Mouse (Mus musculus): ENCODE data around the gene Dusp15. TPM values are rescaled to one million over a fixed set of nuclear protein-coding genes. Genes with fewer than 3 reads are reported as not detected.
A peak's percentile ranks its signal among the peaks of the same experiment; 100 is the strongest.

The Dusp15 gene
- polyA plus RNA-seq, 1 experiment from 2014 or later, result 12.6 TPM

- ATAC-seq (ENCODE audit: low read depth), result no peak
- H3K27me3 ChIP-seq (ENCODE audit: control insufficient read depth, insufficient read depth, low read length), result no peaks in the 10 kb centered on the region
- H3K4me3 ChIP-seq (ENCODE audit: low read depth, low read length), result no peak overlapping the region
- WGBS, result 75% methylated on average over 9 of the region's 9 CpGs
- no peak overlapping the region for H3K9ac ChIP-seq (replicated peaks; ENCODE audit: low read depth, low read length)
- H3K4me2 ChIP-seq (ENCODE audit: low read depth, low read length), result no peak overlapping the region
- no peaks in the 10 kb centered on the region for H3K9me3 ChIP-seq (ENCODE audit: control insufficient read depth, low read length)
- H3K36me3 ChIP-seq (ENCODE audit: control insufficient read depth, insufficient read depth, low read length), result no peaks in the 10 kb centered on the region
- no peak overlapping the region for H3K27ac ChIP-seq (ENCODE audit: low read depth, low read length)
- H3K4me1 ChIP-seq (ENCODE audit: control insufficient read depth, insufficient read depth, low read length), result no peaks in the 10 kb centered on the region
These were observed 24.6 kb downstream of the Dusp15 start for GRCm38 (mm10) chr2:152926896-152927295.

DNA sequence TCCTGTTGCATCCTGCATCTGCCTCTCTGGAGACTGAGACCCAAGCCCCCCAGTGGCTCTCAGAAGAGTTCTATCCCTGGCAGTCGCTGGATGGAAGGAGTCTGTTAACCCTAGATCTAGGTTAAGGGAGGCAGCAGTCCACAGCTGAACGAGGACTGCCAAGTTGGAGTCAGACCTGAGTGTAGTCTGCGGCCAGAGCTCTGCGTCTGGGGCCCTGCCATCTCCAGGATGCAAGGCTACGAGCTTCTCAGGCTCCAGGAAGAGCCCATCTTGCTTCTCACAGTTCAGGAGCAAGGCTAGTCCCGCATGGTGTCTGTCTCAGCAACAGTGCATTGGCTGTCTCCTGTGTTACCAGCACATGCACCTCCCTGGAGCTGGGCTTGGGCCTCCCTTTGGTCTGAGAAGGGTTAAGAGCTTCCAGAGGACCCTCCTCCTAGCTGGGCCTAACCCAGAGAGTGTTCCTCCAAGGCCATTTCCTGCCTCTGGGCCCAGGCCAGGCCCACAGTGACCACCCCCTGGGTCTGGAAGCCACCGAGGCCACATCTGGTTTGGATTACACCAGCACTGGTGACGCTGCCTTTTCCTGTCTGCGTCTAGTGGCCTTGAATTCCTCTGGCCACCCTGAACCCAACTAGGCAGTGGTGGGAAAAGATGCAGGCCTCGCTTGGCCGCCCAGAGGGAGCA is 26.2 kb downstream of the Dusp15 start:
- 68% methylated on average over 11 of the region's 11 CpGs for WGBS
- Histone ChIP-seq H3K9ac (replicated peaks; ENCODE audit: low read depth, low read length) (no peak overlapping the region), H3K36me3 (ENCODE audit: control insufficient read depth, insufficient read depth, low read length) (no peaks in the 10 kb centered on the region), H3K27me3 (ENCODE audit: control insufficient read depth, insufficient read depth, low read length) (no peaks in the 10 kb centered on the region), H3K9me3 (ENCODE audit: control insufficient read depth, low read length) (no peaks in the 10 kb centered on the region), H3K4me3 (ENCODE audit: low read depth, low read length) (no peak overlapping the region), H3K27ac (ENCODE audit: low read depth, low read length) (no peak overlapping the region), H3K4me2 (ENCODE audit: low read depth, low read length) (no peak overlapping the region), H3K4me1 (ENCODE audit: control insufficient read depth, insufficient read depth, low read length) (no peaks in the 10 kb centered on the region)
- ATAC-seq (ENCODE audit: low read depth), result peak; percentile 14; the same call in 1 of the 2 replicates

DNA sequence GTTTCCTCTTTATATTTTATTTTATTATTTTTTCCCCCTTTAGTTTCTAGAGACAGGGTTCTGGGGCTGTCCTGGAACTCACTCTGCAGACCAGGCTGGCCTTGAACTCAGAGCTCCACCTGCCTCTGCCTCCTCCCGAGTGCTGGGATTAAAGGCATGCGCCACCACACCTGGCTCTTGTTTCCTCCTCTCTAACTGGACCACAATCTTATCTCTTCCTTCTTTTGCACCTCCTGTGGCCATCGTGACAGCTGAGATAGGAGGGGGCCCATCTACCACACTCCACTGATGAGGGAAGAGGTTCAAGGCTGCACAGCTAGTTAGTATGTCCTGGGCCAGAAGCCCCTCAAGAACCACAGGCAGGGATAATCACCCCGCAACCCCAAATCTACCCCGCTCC is 27.0 kb downstream of the Dusp15 start:
- Histone ChIP-seq H3K4me3 (ENCODE audit: low read depth, low read length) (no peak overlapping the region), H3K36me3 (ENCODE audit: control insufficient read depth, insufficient read depth, low read length) (no peaks in the 10 kb centered on the region), H3K9me3 (ENCODE audit: control insufficient read depth, low read length) (no peaks in the 10 kb centered on the region), H3K27ac (ENCODE audit: low read depth, low read length) (no peak overlapping the region), H3K9ac (replicated peaks; ENCODE audit: low read depth, low read length) (no peak overlapping the region), H3K4me1 (ENCODE audit: control insufficient read depth, insufficient read depth, low read length) (no peaks in the 10 kb centered on the region), H3K27me3 (ENCODE audit: control insufficient read depth, insufficient read depth, low read length) (no peaks in the 10 kb centered on the region), H3K4me2 (ENCODE audit: low read depth, low read length) (no peak overlapping the region)
- 88% methylated on average over 5 of the region's 5 CpGs for WGBS
- ATAC-seq (ENCODE audit: low read depth), result no peak

DNA sequence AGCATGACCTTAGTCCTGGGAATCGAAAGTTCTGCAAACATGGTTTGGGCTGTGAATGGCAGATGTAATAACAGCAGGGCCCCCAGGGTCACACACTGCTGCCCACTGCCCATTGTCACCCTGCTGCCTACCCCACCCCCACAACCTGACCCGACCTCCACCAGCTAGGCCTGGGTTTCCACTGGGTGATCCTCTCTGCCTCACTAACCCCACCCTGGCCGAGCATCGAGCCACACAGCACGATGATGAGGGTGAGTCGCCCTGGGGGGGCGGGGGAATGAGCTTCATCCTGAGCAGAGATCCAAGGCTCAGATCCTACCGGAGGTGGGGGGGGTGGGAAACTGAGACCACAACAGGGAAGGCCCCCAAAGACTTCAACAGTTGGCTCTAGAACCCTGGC is 27.4 kb downstream of the Dusp15 start:
- Histone ChIP-seq H3K27me3 (ENCODE audit: control insufficient read depth, insufficient read depth, low read length) (no peaks in the 10 kb centered on the region), H3K4me1 (ENCODE audit: control insufficient read depth, insufficient read depth, low read length) (no peaks in the 10 kb centered on the region), H3K9ac (replicated peaks; ENCODE audit: low read depth, low read length) (no peak overlapping the region), H3K36me3 (ENCODE audit: control insufficient read depth, insufficient read depth, low read length) (no peaks in the 10 kb centered on the region), H3K4me2 (ENCODE audit: low read depth, low read length) (no peak overlapping the region), H3K9me3 (ENCODE audit: control insufficient read depth, low read length) (no peaks in the 10 kb centered on the region), H3K27ac (ENCODE audit: low read depth, low read length) (no peak overlapping the region), H3K4me3 (ENCODE audit: low read depth, low read length) (no peak overlapping the region)
- 64% methylated on average over 8 of the region's 8 CpGs for WGBS
- no peak for ATAC-seq (ENCODE audit: low read depth)

DNA sequence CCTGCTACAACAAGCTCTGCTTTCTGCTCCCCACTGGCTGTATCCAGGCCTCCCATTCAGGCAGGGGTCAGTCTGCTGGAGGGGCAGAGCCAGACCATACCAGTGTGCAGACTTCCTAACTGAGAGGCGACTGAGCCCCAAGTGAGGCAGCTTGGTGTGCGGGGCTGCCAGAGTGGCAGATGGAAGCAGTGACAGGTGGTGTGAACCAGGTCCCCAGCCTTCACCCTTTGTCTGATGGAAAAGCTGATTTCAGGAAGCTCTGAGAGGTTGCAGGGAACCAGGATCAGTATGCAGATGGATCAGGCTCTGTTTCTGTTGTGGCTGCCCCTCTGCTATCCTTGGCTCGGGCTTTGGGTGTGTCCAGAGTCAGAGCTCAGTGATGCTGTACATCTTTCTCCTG is 27.9 kb downstream of the Dusp15 start:
- Histone ChIP-seq H3K27ac (ENCODE audit: low read depth, low read length) (no peak overlapping the region), H3K9ac (replicated peaks; ENCODE audit: low read depth, low read length) (no peak overlapping the region), H3K4me1 (ENCODE audit: control insufficient read depth, insufficient read depth, low read length) (no peaks in the 10 kb centered on the region), H3K27me3 (ENCODE audit: control insufficient read depth, insufficient read depth, low read length) (no peaks in the 10 kb centered on the region), H3K9me3 (ENCODE audit: control insufficient read depth, low read length) (no peaks in the 10 kb centered on the region), H3K4me2 (ENCODE audit: low read depth, low read length) (no peak overlapping the region), H3K4me3 (ENCODE audit: low read depth, low read length) (no peak overlapping the region), H3K36me3 (ENCODE audit: control insufficient read depth, insufficient read depth, low read length) (no peaks in the 10 kb centered on the region)
- no peak for ATAC-seq (ENCODE audit: low read depth)
- WGBS, result 87% methylated on average over 3 of the region's 3 CpGs

GRCm38 (mm10) chr2:152922376-152922775 is 29.1 kb downstream of the Dusp15 start:
- no peak for ATAC-seq (ENCODE audit: low read depth)
- Histone ChIP-seq H3K4me1 (ENCODE audit: control insufficient read depth, insufficient read depth, low read length) (no peaks in the 10 kb centered on the region), H3K36me3 (ENCODE audit: control insufficient read depth, insufficient read depth, low read length) (no peaks in the 10 kb centered on the region), H3K4me3 (ENCODE audit: low read depth, low read length) (no peak overlapping the region), H3K9ac (replicated peaks; ENCODE audit: low read depth, low read length) (no peak overlapping the region), H3K9me3 (ENCODE audit: control insufficient read depth, low read length) (no peaks in the 10 kb centered on the region), H3K4me2 (ENCODE audit: low read depth, low read length) (no peak overlapping the region), H3K27ac (ENCODE audit: low read depth, low read length) (no peak overlapping the region), H3K27me3 (ENCODE audit: control insufficient read depth, insufficient read depth, low read length) (no peaks in the 10 kb centered on the region)
- 36% methylated on average over 7 of the region's 7 CpGs for WGBS

GRCm38 (mm10) chr2:152917671-152918070 is 33.8 kb downstream of the Dusp15 start:
- Histone ChIP-seq H3K4me2 (ENCODE audit: low read depth, low read length) (no peak overlapping the region), H3K27me3 (ENCODE audit: control insufficient read depth, insufficient read depth, low read length) (peaks cover 5% of the 10 kb centered on the region; the same call in 1 of the 2 replicates), H3K9me3 (ENCODE audit: control insufficient read depth, low read length) (no peaks in the 10 kb centered on the region), H3K36me3 (ENCODE audit: control insufficient read depth, insufficient read depth, low read length) (no peaks in the 10 kb centered on the region), H3K4me1 (ENCODE audit: control insufficient read depth, insufficient read depth, low read length) (no peaks in the 10 kb centered on the region), H3K9ac (replicated peaks; ENCODE audit: low read depth, low read length) (no peak overlapping the region), H3K27ac (ENCODE audit: low read depth, low read length) (no peak overlapping the region), H3K4me3 (ENCODE audit: low read depth, low read length) (no peak overlapping the region)
- no peak for ATAC-seq (ENCODE audit: low read depth)
- WGBS, result 53% methylated on average over 9 of the region's 9 CpGs

DNA sequence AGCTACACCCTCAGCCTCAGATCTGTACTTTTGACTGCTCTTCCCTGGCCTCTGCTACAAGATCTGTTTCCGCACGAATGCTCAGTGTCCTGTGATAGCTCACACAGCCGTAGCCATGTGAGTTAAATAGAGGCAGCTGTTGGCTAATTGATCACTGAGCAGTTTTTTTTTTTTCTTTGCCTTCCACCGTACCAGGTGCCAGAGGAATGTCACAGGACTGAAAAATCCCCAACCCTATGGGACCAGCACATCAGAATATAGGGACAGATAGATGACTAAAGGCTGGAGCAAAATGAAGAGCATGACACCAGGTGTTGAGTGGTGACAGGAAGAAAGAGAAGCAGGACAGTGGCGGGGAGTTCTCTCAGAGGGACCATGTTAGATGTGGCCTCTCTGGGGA is 35.4 kb downstream of the Dusp15 start:
- H3K36me3 ChIP-seq (ENCODE audit: control insufficient read depth, insufficient read depth, low read length), result no peaks in the 10 kb centered on the region
- peaks cover 5% of the 10 kb centered on the region; the same call in 1 of the 2 replicates for H3K27me3 ChIP-seq (ENCODE audit: control insufficient read depth, insufficient read depth, low read length)
- H3K4me2 ChIP-seq (ENCODE audit: low read depth, low read length), result no peak overlapping the region
- no peaks in the 10 kb centered on the region for H3K9me3 ChIP-seq (ENCODE audit: control insufficient read depth, low read length)
- H3K4me3 ChIP-seq (ENCODE audit: low read depth, low read length), result no peak overlapping the region
- H3K4me1 ChIP-seq (ENCODE audit: control insufficient read depth, insufficient read depth, low read length), result no peaks in the 10 kb centered on the region
- 63% methylated on average over 5 of the region's 5 CpGs for WGBS
- H3K9ac ChIP-seq (replicated peaks; ENCODE audit: low read depth, low read length), result no peak overlapping the region
- ATAC-seq (ENCODE audit: low read depth), result no peak
- no peak overlapping the region for H3K27ac ChIP-seq (ENCODE audit: low read depth, low read length)

DNA sequence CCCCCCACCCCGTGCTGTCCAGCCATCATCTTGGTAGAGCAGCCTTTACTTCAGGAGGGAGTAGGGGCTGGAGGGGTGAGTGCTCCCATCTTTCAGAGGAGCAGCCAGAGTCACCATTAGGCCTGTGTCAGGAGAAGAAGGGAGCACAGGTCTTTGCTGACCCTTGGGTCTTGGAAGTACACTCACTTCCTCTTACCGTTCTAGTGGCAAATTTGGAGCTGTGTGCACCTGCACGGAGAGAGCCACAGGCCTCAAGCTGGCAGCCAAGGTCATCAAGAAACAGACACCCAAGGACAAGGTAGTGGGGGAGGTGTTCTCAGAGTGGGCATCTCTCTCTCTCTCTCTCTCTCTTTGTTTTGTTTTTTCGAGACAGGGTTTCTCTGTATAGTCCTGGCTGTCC is 36.0 kb downstream of the Dusp15 start:
- Histone ChIP-seq H3K4me2 (ENCODE audit: low read depth, low read length) (no peak overlapping the region), H3K4me3 (ENCODE audit: low read depth, low read length) (no peak overlapping the region), H3K9ac (replicated peaks; ENCODE audit: low read depth, low read length) (no peak overlapping the region), H3K27me3 (ENCODE audit: control insufficient read depth, insufficient read depth, low read length) (peaks cover 5% of the 10 kb centered on the region; the same call in 1 of the 2 replicates), H3K4me1 (ENCODE audit: control insufficient read depth, insufficient read depth, low read length) (no peaks in the 10 kb centered on the region), H3K36me3 (ENCODE audit: control insufficient read depth, insufficient read depth, low read length) (no peaks in the 10 kb centered on the region), H3K27ac (ENCODE audit: low read depth, low read length) (no peak overlapping the region), H3K9me3 (ENCODE audit: control insufficient read depth, low read length) (no peaks in the 10 kb centered on the region)
- 81% methylated on average over 4 of the region's 4 CpGs for WGBS
- no peak for ATAC-seq (ENCODE audit: low read depth)

Measured in neural tube, embryonic 14.5 days (tissue).